8 mouse cellular contexts compared by ENCODE assay signal in genomic region chr1:178320038-178320722, GRCm38 (mm10). TPM values are rescaled to one million over a fixed set of nuclear protein-coding genes. Genes with fewer than 3 reads are reported as not detected.
DNase-seq lines count a peak whose midpoint lies in the region; ATAC-seq and TF ChIP-seq lines count a peak whose summit lies in the region.

No protein-coding gene starts in this region.

- H3K27me3 ChIP-seq in lung, embryonic 14.5 days (ENCODE audit: insufficient read depth, low read length) = no peaks in the 10 kb centered on the region
- no peaks in the 10 kb centered on the region for H3K27me3 ChIP-seq in embryonic facial prominence, embryonic 12.5 days
- no peaks in the 10 kb centered on the region for H3K27me3 ChIP-seq in limb, embryonic 10.5 days (ENCODE audit: low read depth, poor library complexity, severe bottlenecking)
- no peaks in the 10 kb centered on the region for H3K27me3 ChIP-seq in neural tube, embryonic 15.5 days (replicated peaks)

- H3K9ac ChIP-seq in lung, embryonic 14.5 days = peak overlapping the region; percentile 92
- peak overlapping the region; percentile 85 for H3K9ac ChIP-seq in embryonic facial prominence, embryonic 12.5 days
- H3K9ac ChIP-seq in neural tube, embryonic 15.5 days (replicated peaks) = peak overlapping the region; percentile 82

- 12% methylated on average over 8 of the region's 8 CpGs for WGBS in lung, embryonic 14.5 days
- 22% methylated on average over 8 of the region's 8 CpGs for WGBS in embryonic facial prominence, embryonic 12.5 days
- WGBS in limb, embryonic 10.5 days = 36% methylated on average over 8 of the region's 8 CpGs
- 22% methylated on average over 8 of the region's 8 CpGs for WGBS in neural tube, embryonic 15.5 days

- no peak for ATAC-seq in lung, embryonic 14.5 days (ENCODE audit: insufficient read depth)
- ATAC-seq in embryonic facial prominence, embryonic 12.5 days (ENCODE audit: insufficient number of reproducible peaks, insufficient read depth, low FRiP score, low TSS enrichment) = no peak
- no peak for ATAC-seq in neural tube, embryonic 15.5 days (ENCODE audit: low FRiP score)

- peak; percentile 61 for DNase-seq in lung, embryonic 14.5 days
- no peak for DNase-seq in lung, postnatal 14 days
- peak; percentile 38 for DNase-seq in limb, embryonic 10.5 days (ENCODE audit: low spot score)
- DNase-seq in layer of hippocampus, postnatal 36 days = no peak
- no peak for DNase-seq in urinary bladder, postnatal 4 days (ENCODE audit: low spot score in 2 of 2)
- no peak for DNase-seq in layer of hippocampus, adult 18-20 months (ENCODE audit: low spot score in 2 of 2)

- H3K36me3 ChIP-seq in lung, embryonic 14.5 days (ENCODE audit: insufficient read depth) = peaks cover 48% of the 10 kb centered on the region
- peaks cover 29% of the 10 kb centered on the region for H3K36me3 ChIP-seq in embryonic facial prominence, embryonic 12.5 days
- H3K36me3 ChIP-seq in limb, embryonic 10.5 days = peaks cover 49% of the 10 kb centered on the region
- H3K36me3 ChIP-seq in neural tube, embryonic 15.5 days = peaks cover 31% of the 10 kb centered on the region

- H3K4me1 ChIP-seq in lung, embryonic 14.5 days (ENCODE audit: insufficient read depth) = peaks cover 5% of the 10 kb centered on the region; the same call in 1 of the 2 replicates
- H3K4me1 ChIP-seq in embryonic facial prominence, embryonic 12.5 days = peaks cover 16% of the 10 kb centered on the region
- peaks cover 20% of the 10 kb centered on the region for H3K4me1 ChIP-seq in limb, embryonic 10.5 days
- H3K4me1 ChIP-seq in neural tube, embryonic 15.5 days = peaks cover 25% of the 10 kb centered on the region

- no peak for TF ChIP-seq CTCF in lung, embryonic 14.5 days (IDR thresholded peaks at IDR 0.05; ENCODE audit: low read depth)

- H3K4me2 ChIP-seq in lung, embryonic 14.5 days = peak overlapping the region; percentile 87
- peak overlapping the region; percentile 53 for H3K4me2 ChIP-seq in embryonic facial prominence, embryonic 12.5 days (replicated peaks)
- H3K4me2 ChIP-seq in neural tube, embryonic 15.5 days = peak overlapping the region; percentile 68

- H3K9me3 ChIP-seq in lung, embryonic 14.5 days (ENCODE audit: low read depth, low read length) = no peaks in the 10 kb centered on the region
- no peaks in the 10 kb centered on the region for H3K9me3 ChIP-seq in embryonic facial prominence, embryonic 12.5 days
- no peaks in the 10 kb centered on the region for H3K9me3 ChIP-seq in limb, embryonic 10.5 days (replicated peaks)
- H3K9me3 ChIP-seq in neural tube, embryonic 15.5 days (replicated peaks) = no peaks in the 10 kb centered on the region

- H3K27ac ChIP-seq in lung, embryonic 14.5 days (ENCODE audit: low read depth) = peak overlapping the region; percentile 100; the same call in 1 of the 2 replicates
- H3K27ac ChIP-seq in embryonic facial prominence, embryonic 12.5 days = peak overlapping the region; percentile 99
- H3K27ac ChIP-seq in limb, embryonic 10.5 days = peak overlapping the region; percentile 100
- peak overlapping the region; percentile 100 for H3K27ac ChIP-seq in neural tube, embryonic 15.5 days (replicated peaks)

- H3K4me3 ChIP-seq in lung, embryonic 14.5 days (ENCODE audit: low read depth, low read length) = peak overlapping the region; percentile 58
- peak overlapping the region; percentile 57 for H3K4me3 ChIP-seq in embryonic facial prominence, embryonic 12.5 days
- H3K4me3 ChIP-seq in limb, embryonic 10.5 days = peak overlapping the region; percentile 70
- H3K4me3 ChIP-seq in neural tube, embryonic 15.5 days (replicated peaks) = peak overlapping the region; percentile 62

RNA-seq across cellular contexts. Expression of gene Cox20, which starts 1.2 kb away (rescaled TPM):
- 124 and 135 TPM in 2 replicates for polyA plus RNA-seq in lung, embryonic 14.5 days (2014; fragmentation: Nextera tagmentation; extraction: Ambion mirVana)
- 144 and 148 TPM in 2 replicates for polyA plus RNA-seq in embryonic facial prominence, embryonic 12.5 days (2016; fragmentation: Nextera tagmentation; extraction: Ambion mirVana)
- polyA plus RNA-seq in limb, embryonic 10.5 days (2016; fragmentation: Nextera tagmentation; extraction: Ambion mirVana) = 75.7 and 88.5 TPM in 2 replicates
- polyA plus RNA-seq in neural tube, embryonic 15.5 days (2015; fragmentation: Nextera tagmentation; extraction: Ambion mirVana) = 115 and 122 TPM in 2 replicates
- 10 to 100 TPM; 42.9 to 44.0 TPM for total RNA-seq in layer of hippocampus, postnatal 36 days (2021)
- total RNA-seq in layer of hippocampus, adult 18-20 months (2021) = 10 to 100 TPM; 37.1 to 38.9 TPM

RNA-seq across cellular contexts. Expression of gene Hnrnpu, which starts 17.4 kb away (rescaled TPM):
- 593 and 647 TPM in 2 replicates for polyA plus RNA-seq in lung, embryonic 14.5 days (2014; fragmentation: Nextera tagmentation; extraction: Ambion mirVana)
- polyA plus RNA-seq in embryonic facial prominence, embryonic 12.5 days (2016; fragmentation: Nextera tagmentation; extraction: Ambion mirVana) = 797 and 876 TPM in 2 replicates
- 608 TPM in 2 replicates for polyA plus RNA-seq in limb, embryonic 10.5 days (2016; fragmentation: Nextera tagmentation; extraction: Ambion mirVana)
- 224 and 254 TPM in 2 replicates for polyA plus RNA-seq in neural tube, embryonic 15.5 days (2015; fragmentation: Nextera tagmentation; extraction: Ambion mirVana)
- total RNA-seq in layer of hippocampus, postnatal 36 days (2021) = 100 to 1,000 TPM; 397 to 425 TPM
- total RNA-seq in layer of hippocampus, adult 18-20 months (2021) = 100 to 1,000 TPM; 380 to 416 TPM

Comparison
In these comparisons a context has a peak if more than half of its experiments do, and no peak if none do; other contexts are left out.
1. DNase-seq: peak in lung, embryonic 14.5 days (single experiment) and limb, embryonic 10.5 days (single experiment); none in lung, postnatal 14 days (single experiment), layer of hippocampus, postnatal 36 days (0 of 2), urinary bladder, postnatal 4 days (0 of 2) and layer of hippocampus, adult 18-20 months (0 of 2).
2. Peak in every context shown above with its lines, with median percentiles within 50 percentile points of each other: H3K27ac ChIP-seq, H3K4me2 ChIP-seq, H3K4me3 ChIP-seq and H3K9ac ChIP-seq.